Mouse (Mus musculus) heart, postnatal 4 days (tissue): ENCODE data around the gene Barhl2. TPM values are rescaled to one million over a fixed set of nuclear protein-coding genes. Genes with fewer than 3 reads are reported as not detected.
A peak's percentile ranks its signal among the peaks of the same experiment; 100 is the strongest.

Source experiments
- DNase-seq: peaks from one replicate; pipeline ENCODE4 v3.0.0; 2021
- total RNA-seq, 2 experiments: library from RNA; stranded (reverse); gene quantifications; 2 replicates each; pipeline ENCODE4 v1.2.3; 2021

The Barhl2 gene
- total RNA-seq, 2 experiments from 2014 or later = not detected

GRCm38 (mm10) chr5:106455106-106455920 is 2.7 kb downstream of the Barhl2 start:
- no peak for DNase-seq

GRCm38 (mm10) chr5:106454411-106455105 is 3.4 kb downstream of the Barhl2 start:
- no peak for DNase-seq

DNA sequence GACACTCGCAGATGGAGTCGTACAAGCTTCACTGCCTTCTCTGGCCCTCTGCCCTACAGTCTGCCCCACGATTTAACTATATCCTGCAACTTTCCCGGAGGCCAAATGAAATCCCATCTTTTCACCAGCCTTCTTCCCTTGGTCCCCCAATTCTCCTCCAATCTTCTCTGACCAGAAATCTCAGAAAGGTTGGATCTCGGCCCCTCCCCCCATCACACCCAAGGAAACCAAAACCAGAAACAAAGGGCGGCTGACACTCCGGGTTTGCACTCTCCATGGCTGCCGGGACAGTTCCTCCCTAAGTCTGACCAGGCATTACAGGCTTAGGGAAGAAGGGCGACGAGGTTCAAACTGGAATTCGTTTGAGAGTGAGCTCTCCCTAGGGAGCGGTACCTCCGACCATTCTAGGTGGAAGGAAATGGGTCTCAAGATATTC is 4.1 kb downstream of the Barhl2 start:
- DNase-seq = no peak

DNA sequence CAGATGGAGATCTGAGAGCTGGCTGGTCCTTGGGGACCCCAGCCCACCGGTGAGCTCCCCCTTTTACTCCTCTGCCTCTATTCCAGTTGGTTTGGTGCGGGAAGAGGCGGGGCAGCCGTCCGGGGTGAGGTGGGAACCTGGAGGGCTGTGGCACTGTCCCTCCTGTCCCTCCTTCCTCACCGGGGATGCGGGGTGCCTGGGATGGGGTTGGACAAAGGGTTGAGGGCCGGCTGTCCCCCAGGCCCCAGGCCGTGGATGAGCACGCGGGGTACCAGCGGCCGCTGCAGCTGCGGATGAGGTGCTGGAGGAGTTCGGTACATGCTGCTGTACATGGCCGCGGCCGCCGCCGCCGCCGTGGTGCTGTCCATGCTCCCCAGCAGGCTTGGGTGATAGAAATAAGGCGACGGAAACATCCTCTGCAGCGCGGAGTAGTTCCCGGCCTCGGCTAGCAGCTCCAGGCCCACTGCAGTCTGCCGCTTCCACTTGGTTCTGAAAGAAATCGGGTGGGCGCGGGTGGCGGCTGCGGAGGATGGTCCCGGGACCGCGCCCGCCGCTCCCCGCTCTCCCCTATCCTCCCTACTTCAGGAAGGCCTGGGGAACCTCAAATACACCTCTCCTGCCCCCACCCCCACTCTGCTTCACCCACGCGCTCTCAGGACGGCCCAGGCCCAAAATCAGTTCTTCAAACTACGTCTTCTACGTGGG is 4.6 kb downstream of the Barhl2 start:
- DNase-seq = peak; percentile 12

DNA sequence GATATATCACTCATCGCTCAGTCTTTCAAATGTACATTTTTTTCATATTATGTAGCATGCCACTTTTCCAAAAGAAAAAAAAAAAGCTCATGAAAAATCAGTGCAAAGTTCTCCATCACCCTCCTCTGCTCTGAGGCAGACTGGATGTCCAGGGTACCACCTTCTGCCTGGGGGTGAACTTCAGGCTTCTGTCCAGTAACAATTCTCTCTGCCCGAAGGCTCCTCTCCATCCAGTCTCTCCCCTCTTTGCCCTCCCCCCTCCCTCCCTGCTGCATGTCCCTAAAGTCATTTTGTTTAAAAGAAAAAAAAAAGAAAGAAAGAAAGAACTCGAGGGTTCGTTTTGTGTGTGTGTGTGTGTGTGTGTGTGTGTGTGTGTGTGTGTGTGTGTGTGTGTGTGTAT is 5.3 kb downstream of the Barhl2 start:
- no peak for DNase-seq

- peak; percentile 20 for DNase-seq
Observed at GRCm38 (mm10) chr5:106451681-106452440, 6.1 kb downstream of the Barhl2 start.

- DNase-seq = no peak
Observed at GRCm38 (mm10) chr5:106450426-106451160, 7.4 kb downstream of the Barhl2 start.

- DNase-seq = no peak
Observed at GRCm38 (mm10) chr5:106449720-106450425, 8.1 kb downstream of the Barhl2 start.

DNA sequence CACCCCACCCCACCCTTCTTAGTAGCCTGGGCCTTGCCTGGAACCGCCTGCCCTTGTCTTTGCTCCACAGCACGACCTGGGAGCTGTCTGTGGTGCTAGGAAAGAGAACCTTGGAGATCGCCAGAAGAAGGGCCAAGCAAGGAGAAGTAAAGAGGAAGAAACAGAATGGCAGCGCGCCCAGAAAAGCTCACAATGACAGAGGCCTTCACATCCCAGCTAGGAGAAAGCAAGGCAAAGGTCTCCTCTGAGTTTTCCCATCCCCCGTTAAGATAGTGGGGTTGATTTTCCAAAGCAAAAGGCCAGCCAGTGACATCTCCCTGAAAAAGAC is 9.2 kb downstream of the Barhl2 start:
- DNase-seq = peak; percentile 27

- DNase-seq = no peak
Observed at GRCm38 (mm10) chr5:106447951-106448797, 9.8 kb downstream of the Barhl2 start.

GRCm38 (mm10) chr5:106447091-106447820 is 10.7 kb downstream of the Barhl2 start:
- no peak for DNase-seq

DNA sequence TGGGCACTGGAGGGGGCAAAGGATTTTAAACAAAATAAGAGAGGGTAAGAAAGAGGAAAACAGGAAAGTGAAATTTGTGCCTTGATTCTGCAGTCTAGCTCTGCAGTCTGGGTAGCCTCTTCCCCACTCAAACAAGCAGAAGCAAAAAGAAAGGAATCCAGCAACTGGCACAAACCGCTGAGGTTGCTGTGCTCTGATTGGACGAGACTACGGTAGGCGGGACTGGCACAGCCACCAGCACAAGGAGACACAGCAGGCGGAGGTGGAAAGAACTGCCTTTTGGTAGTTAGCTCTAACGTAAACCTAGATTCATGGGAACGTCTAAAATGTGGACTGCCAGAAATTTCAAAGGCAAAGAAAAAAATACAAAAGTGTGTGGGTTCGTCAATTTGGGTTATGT is 11.4 kb downstream of the Barhl2 start:
- DNase-seq = no peak

- DNase-seq = no peak
Observed at GRCm38 (mm10) chr5:106445681-106446080, 12.3 kb downstream of the Barhl2 start.

DNA sequence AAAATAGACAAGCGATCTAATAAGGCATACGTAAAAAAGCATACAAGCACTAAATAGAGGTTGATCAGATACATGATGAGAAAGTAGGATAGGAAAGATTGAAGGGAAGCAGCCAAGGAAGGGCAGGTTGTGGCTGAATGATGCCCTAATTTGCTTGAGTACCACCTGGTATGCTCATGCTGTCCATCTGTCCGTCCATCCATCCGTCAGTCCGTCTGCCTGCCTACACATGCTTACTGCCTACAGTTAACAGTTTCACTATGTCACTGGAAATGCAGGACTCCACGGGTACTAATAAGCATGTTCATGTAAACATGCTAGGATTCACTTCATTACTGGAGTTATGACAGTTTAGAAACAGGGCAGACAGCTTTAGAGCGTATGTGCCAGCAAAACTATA is 19.1 kb downstream of the Barhl2 start:
- no peak for DNase-seq

- no peak for DNase-seq
Observed at GRCm38 (mm10) chr5:106426069-106426468, 31.9 kb downstream of the Barhl2 start.

DNA sequence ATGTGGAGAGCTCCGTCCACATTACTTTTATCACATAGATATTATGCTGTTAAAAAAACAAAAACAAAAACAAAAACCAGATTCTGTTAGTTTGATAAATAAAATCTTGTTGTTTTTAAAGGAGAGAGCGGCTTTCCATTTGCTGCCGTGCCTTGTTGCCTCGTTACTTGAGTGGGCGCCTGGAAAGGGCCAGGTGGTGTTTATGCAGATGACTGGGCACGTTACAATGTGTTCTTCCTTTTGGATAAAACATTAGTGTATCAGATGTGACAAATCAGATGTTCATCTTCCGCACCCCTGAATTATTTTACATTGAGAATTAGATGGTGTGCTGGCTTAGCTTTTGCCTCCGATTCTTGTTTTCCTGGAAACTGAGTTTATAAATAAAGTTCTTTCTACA is 37.1 kb downstream of the Barhl2 start:
- no peak for DNase-seq

DNA sequence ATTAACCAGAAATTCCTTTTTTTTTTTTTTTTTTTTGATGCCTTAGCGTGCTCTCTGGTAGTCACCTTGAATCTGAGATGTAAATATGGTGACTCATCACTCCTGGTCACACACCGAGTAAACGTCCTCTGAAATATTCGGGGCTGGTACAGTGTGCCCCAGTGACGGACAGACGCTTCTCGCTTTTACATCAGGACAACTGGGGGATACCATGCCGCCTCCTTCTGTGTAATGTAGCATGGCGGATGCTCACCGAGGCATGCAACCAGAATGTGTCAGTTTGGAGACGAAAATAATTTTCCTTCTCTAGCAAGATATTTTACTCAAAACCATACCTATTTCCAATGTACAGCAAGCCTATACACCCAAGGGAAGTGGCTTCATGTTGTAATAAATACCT is 37.6 kb downstream of the Barhl2 start:
- no peak for DNase-seq

- peak; percentile 16 for DNase-seq
Observed at GRCm38 (mm10) chr5:106417210-106417609, 40.8 kb downstream of the Barhl2 start.

GRCm38 (mm10) chr5:106416550-106416949 is 41.4 kb downstream of the Barhl2 start:
- no peak for DNase-seq

GRCm38 (mm10) chr5:106415734-106416133 is 42.2 kb downstream of the Barhl2 start:
- DNase-seq = no peak
